Mouse (Mus musculus) thymus, postnatal 4 days (tissue): ENCODE data around the gene Eogt.
A peak's percentile ranks its signal among the peaks of the same experiment; 100 is the strongest.

Experiments
- DNase-seq: peaks from one replicate; pipeline ENCODE4 v3.0.0; 2021

Eogt gene

DNA sequence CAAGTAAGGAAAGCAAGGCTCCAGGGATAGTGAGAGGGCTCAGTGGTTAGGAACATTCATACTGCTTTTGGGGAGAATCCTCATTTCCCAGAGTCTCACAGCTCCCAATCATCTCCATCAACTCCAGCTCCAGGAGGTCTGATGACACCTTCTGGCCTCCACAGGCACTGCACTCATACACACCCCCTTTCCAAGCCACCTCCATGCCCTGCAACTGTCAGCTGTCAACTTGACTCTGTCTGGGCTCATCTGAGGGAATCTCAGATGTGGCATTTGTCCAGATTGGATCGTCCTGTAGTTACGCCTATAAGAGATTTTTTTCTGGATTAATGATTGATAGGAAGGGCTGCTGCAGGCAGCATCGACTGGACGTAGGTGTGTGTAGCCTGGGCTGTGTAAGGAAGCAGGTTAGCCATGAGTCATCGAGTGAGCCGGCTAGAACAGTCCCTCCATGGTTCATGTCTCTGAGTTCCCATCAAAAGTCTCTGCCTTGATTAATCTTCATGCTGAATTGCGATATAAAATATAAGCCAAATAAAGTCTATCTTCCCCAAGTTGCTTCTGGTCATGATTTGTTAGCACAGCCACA lies 44.6 kb downstream of the Eogt start:
- peak; percentile 16 for DNase-seq

DNA sequence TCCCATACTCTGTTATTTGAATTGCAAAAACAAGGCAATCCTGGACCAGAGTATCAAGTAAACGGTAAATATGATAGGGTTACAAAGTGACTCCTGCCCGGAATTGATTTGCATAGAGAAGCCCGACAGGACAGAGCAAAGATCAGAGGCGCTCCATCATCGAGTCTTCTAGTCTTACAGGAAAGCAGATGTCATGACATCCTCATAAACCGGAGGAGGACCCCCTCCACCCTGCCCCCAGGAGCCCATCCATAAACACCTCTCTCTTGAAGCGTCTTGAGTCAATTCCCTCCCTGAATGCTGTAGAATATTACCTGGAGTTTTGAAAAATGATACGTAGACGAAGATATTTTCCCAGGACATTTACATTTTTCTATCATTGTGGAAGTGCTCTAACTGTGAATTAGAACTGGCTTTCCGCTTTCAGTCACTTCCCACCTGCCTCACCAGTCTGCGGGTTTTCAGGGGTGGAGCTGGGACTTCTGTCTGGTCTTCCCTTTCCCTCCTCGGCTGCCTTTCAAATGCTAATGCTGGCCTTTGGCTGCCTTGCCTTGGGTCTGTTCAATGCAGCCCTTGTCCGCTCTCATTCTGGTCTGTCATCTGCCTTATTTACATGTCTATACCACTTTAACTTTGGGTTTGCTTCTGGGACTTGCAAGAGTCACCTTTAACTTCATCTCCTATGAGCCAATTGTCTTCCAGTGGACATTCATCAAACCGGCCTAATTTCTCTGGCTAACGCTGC lies 46.9 kb downstream of the Eogt start:
- no peak for DNase-seq

DNA sequence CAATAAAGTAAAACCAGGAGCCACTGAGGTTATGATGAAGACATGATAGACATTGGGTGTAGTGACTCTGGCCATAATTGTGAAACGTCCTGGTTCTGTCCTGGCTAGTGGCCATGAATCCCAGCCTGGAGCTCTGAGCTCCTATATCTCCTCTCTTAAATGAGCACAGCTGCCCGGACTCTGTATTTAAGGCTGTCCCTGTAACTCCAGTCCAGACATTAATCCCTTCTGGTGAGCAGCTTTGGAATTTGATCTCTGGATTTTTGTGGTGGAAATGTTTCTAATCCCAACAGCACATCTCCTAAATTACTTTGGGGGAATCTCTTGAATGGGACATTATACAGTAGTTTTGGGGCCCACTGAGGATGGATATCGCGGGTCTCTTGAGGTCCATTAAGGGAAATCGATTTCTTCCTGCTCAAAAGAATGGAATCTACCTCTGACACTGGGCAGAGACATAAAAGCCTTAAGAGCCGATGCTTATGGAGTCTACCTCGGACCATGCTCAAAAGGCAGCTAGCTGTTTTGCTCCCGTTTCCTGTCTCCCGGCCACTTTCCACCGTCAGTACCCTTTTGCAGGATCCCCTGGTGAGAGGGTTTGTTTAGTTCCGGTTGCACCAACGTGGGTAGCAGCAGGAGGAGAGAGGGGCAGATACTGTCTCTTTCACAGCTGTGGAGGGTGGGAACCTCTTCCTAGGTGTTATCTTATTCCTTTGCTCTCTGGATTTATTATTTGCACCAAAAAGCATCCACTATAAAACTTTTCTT lies 47.6 kb downstream of the Eogt start:
- DNase-seq: no peak

DNA sequence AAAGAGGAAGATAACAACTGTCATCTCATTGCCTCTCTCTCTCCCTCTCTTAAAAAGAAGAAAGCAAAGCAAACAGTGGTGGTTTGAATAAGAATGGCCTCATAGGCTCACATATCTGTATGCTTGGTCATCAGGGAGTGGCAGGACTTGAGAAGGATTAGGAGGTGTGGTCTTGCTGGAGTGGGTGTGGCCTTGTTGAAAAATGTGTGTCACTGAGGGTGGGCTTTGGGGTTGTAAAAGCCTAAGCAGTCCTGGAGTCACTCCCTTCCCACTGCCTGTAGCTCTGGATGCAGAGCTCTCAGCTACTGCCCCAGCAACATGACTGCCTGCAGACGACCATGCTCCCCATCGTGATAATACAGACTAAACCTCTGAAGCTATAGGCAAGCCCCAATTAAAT lies 66.6 kb downstream of the Eogt start:
- DNase-seq: no peak

DNA sequence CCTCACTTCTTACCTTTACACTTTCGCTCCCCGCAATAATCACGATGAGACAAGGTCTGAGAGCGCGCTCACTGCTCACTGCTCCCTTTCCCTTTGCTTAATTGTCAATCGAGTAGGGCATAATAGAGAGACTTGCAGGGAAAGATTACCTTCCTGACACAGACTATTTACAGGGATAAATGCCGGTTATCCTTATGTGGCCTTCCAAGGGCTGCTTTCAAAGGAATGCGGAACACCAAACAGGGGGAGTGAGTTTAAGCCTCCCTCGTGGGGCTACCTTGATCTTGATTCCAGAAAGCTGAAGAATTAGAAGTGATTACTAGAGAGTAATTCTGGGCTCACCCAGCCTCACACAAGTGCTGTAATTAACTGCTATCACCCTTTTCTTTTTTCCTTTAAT lies 69.0 kb downstream of the Eogt start:
- DNase-seq: no peak

DNA sequence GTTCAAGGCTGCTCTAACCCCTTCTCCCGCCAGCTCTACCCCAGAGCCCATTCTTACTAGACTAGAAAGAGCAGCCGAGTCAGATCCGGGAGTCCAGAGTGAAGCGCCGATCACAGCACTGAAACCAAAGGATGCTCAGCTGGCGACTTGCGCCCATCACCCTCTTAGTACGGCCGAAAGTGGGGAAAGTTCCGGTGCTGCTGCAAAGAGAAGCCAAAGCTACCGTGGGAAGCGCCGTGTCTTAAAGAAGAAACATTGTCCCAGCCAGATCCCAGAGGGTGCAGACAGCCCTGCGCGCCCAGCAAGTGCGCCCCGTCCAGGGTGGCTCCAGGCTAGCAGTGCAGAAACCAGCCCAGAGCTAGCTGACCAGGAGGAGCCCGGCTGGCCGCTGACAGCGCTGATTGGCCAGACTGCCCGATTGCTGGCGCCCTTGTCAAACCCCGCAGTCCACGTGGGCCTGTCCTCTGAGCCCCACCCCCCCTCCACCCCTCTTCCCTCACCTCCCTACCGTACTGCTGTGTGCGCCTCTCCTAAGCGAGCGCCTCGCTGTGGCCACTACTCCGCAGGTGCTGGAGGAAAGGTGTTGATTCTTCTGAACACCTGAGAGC lies 88.8 kb downstream of the Eogt start, which contains the start of gene Fam19a4:
Gene Fam19a4, minus strand, starts transcription at position 340 of the 608 bp plus-strand sequence.
- DNase-seq: peak; percentile 7
